Mouse (Mus musculus) CH12.LX (cell line): Measurements from ENCODE around the gene Atp8b5. TPM values are rescaled to one million over a fixed set of nuclear protein-coding genes. Genes with fewer than 3 reads are reported as not detected.

Experiments used
- DNase-seq: peaks from one replicate; pipeline ENCODE4 v3.0.0-alpha.2; 2013; ENCODE audit errors: extremely low read depth
- H3K27ac ChIP-seq: 2 replicates; pipeline ENCODE4 v1.5.1; 2012; ENCODE audit warnings: low read depth, mild to moderate bottlenecking, control low read depth, moderate library complexity; ENCODE audit not compliant: insufficient read depth
- H3K27me3 ChIP-seq: replicated peaks from 2 replicates; pipeline ENCODE3; 2012; ENCODE audit warnings: inconsistent platforms
- H3K36me3 ChIP-seq, 2 experiments: replicated peaks in 1 of 2; 2 replicates each; pipeline versions ENCODE3 to v1.6.1; 2012; ENCODE audit warnings: inconsistent platforms in 1 of 2, low read length in 1 of 2, mild to moderate bottlenecking in 1 of 2, mixed read lengths in 1 of 2, moderate library complexity in 1 of 2; ENCODE audit not compliant: control insufficient read depth in 1 of 2, insufficient read depth in 1 of 2
- H3K4me1 ChIP-seq, 2 experiments: 2 replicates each; pipeline ENCODE4 v1.6.1; 2012; ENCODE audit warnings: inconsistent platforms in 1 of 2, moderate library complexity in 1 of 2; ENCODE audit not compliant: insufficient read depth in 2 of 2, control insufficient read depth in 1 of 2
- H3K4me2 ChIP-seq: 2 replicates; pipeline ENCODE4 v1.6.1; 2012; ENCODE audit warnings: low read depth, mild to moderate bottlenecking, control low read depth; ENCODE audit not compliant: poor library complexity, insufficient read depth, severe bottlenecking
- H3K4me3 ChIP-seq, 3 experiments: fragments of 150-350 bp in 1 of 3; sonication (generic) in 1 of 3; replicated peaks in 1 of 3; 2 replicates each; pipeline versions ENCODE3 to v1.5.1; 2011 to 2012; ENCODE audit warnings: low read depth in 2 of 3, low read length in 2 of 3, mild to moderate bottlenecking in 2 of 3, moderate library complexity in 2 of 3, control low read depth in 1 of 3, improper control_type of control experiment in 1 of 3, inconsistent platforms in 1 of 3, mixed read lengths in 1 of 3; ENCODE audit not compliant: poor library complexity in 1 of 3
- H3K79me2 ChIP-seq: replicated peaks from 2 replicates; pipeline ENCODE4 v1.6.1; 2012; ENCODE audit warnings: mild to moderate bottlenecking, moderate library complexity; ENCODE audit not compliant: control insufficient read depth, poor library complexity, insufficient read depth, severe bottlenecking; ENCODE audit errors: extremely low read depth
- H3K9ac ChIP-seq: 2 replicates; pipeline ENCODE4 v1.6.1; 2012; ENCODE audit warnings: low read depth, mild to moderate bottlenecking, control low read depth, moderate library complexity; ENCODE audit not compliant: insufficient read depth
- H3K9me3 ChIP-seq: replicated peaks from 2 replicates; pipeline ENCODE3; 2012; ENCODE audit warnings: low read length, inconsistent platforms, mixed read lengths
- CTCF ChIP-seq, 2 experiments: IDR thresholded peaks in 1 of 2; conservative IDR thresholded peaks in 1 of 2; 2 replicates each; pipeline ENCODE4 v1.5.1; 2011 to 2012; ENCODE audit warnings: low read depth in 2 of 2, low read length in 2 of 2, improper control_type of control experiment in 1 of 2, inconsistent platforms in 1 of 2, mild to moderate bottlenecking in 1 of 2, moderate library complexity in 1 of 2
- E2F4 ChIP-seq: IDR thresholded peaks from 2 replicates; pipeline ENCODE4 v1.6.1; 2011; ENCODE audit warnings: low read depth, low read length, improper control_type of control experiment; ENCODE audit not compliant: insufficient replicate concordance
- ELF1 ChIP-seq: IDR thresholded peaks from 2 replicates; pipeline ENCODE4 v1.6.1; 2014; ENCODE audit warnings: low read depth, mild to moderate bottlenecking, inconsistent platforms, low read length, improper control_type of control experiment
- EP300 ChIP-seq: IDR thresholded peaks from 2 replicates; pipeline ENCODE4 v1.6.1; 2011; ENCODE audit warnings: low read length, improper control_type of control experiment
- ETS1 ChIP-seq: conservative IDR thresholded peaks from 2 replicates; pipeline ENCODE4 v1.6.1; 2012; ENCODE audit warnings: low read depth, mild to moderate bottlenecking, inconsistent platforms, low read length, improper control_type of control experiment, moderate library complexity
- IRF4 ChIP-seq: IDR thresholded peaks from 2 replicates; pipeline ENCODE4 v1.6.1; 2014; ENCODE audit warnings: low read depth, mild to moderate bottlenecking, inconsistent platforms, low read length, improper control_type of control experiment
- KAT2A ChIP-seq: IDR thresholded peaks from 2 replicates; pipeline ENCODE4 v1.6.1; 2012; ENCODE audit warnings: low read length, improper control_type of control experiment, inconsistent platforms; ENCODE audit not compliant: insufficient replicate concordance
- MAX ChIP-seq: IDR thresholded peaks from 2 replicates; pipeline ENCODE4 v1.6.1; 2011; ENCODE audit warnings: low read length, improper control_type of control experiment
- MAZ ChIP-seq: IDR thresholded peaks from 2 replicates; pipeline ENCODE4 v1.6.1; 2012; ENCODE audit warnings: low read depth, mild to moderate bottlenecking, inconsistent platforms, low read length, improper control_type of control experiment, moderate library complexity
- MXI1 ChIP-seq: IDR thresholded peaks from 2 replicates; pipeline ENCODE4 v1.6.1; 2011; ENCODE audit warnings: mild to moderate bottlenecking, low read depth, low read length, improper control_type of control experiment
- NRF1 ChIP-seq: IDR thresholded peaks from 2 replicates; pipeline ENCODE4 v1.6.1; 2014; ENCODE audit warnings: low read depth, mild to moderate bottlenecking, inconsistent platforms, low read length, improper control_type of control experiment, moderate library complexity
- PAX5 ChIP-seq: IDR thresholded peaks from 2 replicates; pipeline ENCODE4 v1.6.1; 2012; ENCODE audit warnings: low read length, inconsistent platforms, mixed read lengths
- POLR2AphosphoS2 ChIP-seq: IDR thresholded peaks from 2 replicates; pipeline ENCODE4 v1.6.1; 2011; ENCODE audit warnings: low read depth, low read length, improper control_type of control experiment
- RCOR1 ChIP-seq: conservative IDR thresholded peaks from 2 replicates; pipeline ENCODE4 v1.6.1; 2012; ENCODE audit warnings: low read depth, mild to moderate bottlenecking, inconsistent platforms, low read length, improper control_type of control experiment
- SIN3A ChIP-seq: IDR thresholded peaks from 2 replicates; pipeline ENCODE4 v1.6.1; 2012; ENCODE audit warnings: low read length, improper control_type of control experiment, inconsistent platforms
- SMC3 ChIP-seq: IDR thresholded peaks from 2 replicates; pipeline ENCODE4 v1.6.1; 2011; ENCODE audit warnings: low read depth, low read length, improper control_type of control experiment
- USF1 ChIP-seq: IDR thresholded peaks from 2 replicates; pipeline ENCODE4 v1.6.1; 2014; ENCODE audit warnings: low read depth, mild to moderate bottlenecking, inconsistent platforms, low read length, improper control_type of control experiment
- ZNF384 ChIP-seq: IDR thresholded peaks from 2 replicates; pipeline ENCODE4 v1.6.1; 2012; ENCODE audit warnings: low read depth, low read length, improper control_type of control experiment, inconsistent platforms
- dilution Hi-C: fragments of 300-500 bp; cut with MboI; formaldehyde crosslinking; loops from 2 replicates; pipeline ENCODE4 v1.14.3; 2020; ENCODE audit warnings: low sequenced_read_pairs; ENCODE audit not compliant: extremely low pct_unique_long_range_greater_than_20kb, extremely low pct_ligation_motif_present
- in situ Hi-C: fragments of 300-500 bp; cut with MboI; formaldehyde crosslinking; loops from 3 replicates; pipeline ENCODE4 v1.14.3; 2019; ENCODE audit warnings: low sequenced_read_pairs, low pct_ligation_motif_present, low pct_unique_long_range_greater_than_20kb, mixed read lengths
- polyA plus RNA-seq: library from polyadenylated mRNA; unstranded; fragments of >175 nt; gene quantifications from 2 replicates; pipeline ENCODE4 v1.2.1, GENCODE M21; 2012; ENCODE audit warnings: low read depth; ENCODE audit not compliant: insufficient read length
- total RNA-seq, 2 experiments: library from RNA; depleted of rRNA; stranded (reverse); fragments of 300-350 nt in 1 of 2; fragments of >200 nt in 1 of 2; gene quantifications; 2 replicates each; pipeline ENCODE4 v1.2.3; 2012 to 2014

Gene Atp8b5
- total and polyA plus RNA-seq, 3 experiments, result 0.13 to 1.3 (median 0.54) TPM

DNA sequence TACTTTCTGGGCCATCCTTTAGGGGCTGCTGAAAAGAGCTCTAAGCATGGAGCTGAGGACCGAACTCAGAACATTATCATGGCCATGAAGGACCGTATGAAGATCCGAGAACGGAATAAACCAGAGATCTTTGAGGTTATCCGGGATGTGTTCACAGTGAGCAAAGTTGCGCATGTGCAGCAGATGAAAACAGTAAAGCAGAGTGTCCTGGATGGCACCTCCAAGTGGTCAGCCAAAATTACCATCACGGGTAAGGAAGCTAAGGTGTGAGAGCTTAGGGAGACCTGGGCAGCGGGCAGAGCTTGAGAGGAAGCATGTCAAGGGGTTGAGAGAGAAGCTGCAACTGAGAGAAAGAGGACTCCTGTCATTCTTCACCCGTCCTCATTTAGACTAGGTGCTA, 30.1 kb upstream of the Atp8b5 start:
- dilution Hi-C loops (no loop called here), in situ Hi-C loops (no loop called here)
- Histone ChIP-seq H3K79me2 (no peaks in the 10 kb centered on the region), H3K4me1 (no peaks in the 10 kb centered on the region), H3K36me3 (no peaks in the 10 kb centered on the region), H3K4me3 (no peak overlapping the region), H3K9ac (no peak overlapping the region), H3K9me3 (no peaks in the 10 kb centered on the region), H3K27ac (no peak overlapping the region), H3K27me3 (peaks cover 26% of the 10 kb centered on the region), H3K4me2 (no peak overlapping the region)
- DNase-seq, result no peak
- TF ChIP-seq IRF4 (no peak), NRF1 (peak; percentile 65), EP300 (no peak), ELF1 (no peak), MAX (no peak), SMC3 (no peak), PAX5 (no peak), USF1 (no peak)

DNA sequence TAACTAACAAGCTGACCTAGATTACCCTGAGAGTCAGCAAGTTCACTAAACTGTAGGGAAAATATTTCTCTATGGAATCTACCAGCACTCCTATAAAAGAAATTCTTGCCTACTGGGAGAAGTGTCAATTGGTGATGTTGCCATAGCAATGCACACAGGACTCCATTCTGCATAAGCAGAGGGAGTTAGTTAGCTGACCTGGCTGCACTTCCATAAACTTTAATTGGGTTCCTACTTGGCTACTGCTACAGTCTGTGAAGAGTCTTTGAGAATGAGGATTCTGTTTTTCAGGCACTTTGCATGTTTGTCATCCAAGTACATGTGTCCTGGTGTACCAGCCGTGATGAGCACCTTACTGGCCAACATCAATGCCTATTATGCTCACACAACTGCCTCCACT, 26.2 kb upstream of the Atp8b5 start:
- in situ Hi-C loops, result no loop called here
- Histone ChIP-seq H3K27me3 (peaks cover 34% of the 10 kb centered on the region), H3K4me2 (no peak overlapping the region), H3K9me3 (no peaks in the 10 kb centered on the region), H3K4me3 (no peak overlapping the region), H3K27ac (no peak overlapping the region), H3K9ac (no peak overlapping the region), H3K36me3 (no peaks in the 10 kb centered on the region), H3K79me2 (no peaks in the 10 kb centered on the region), H3K4me1 (no peaks in the 10 kb centered on the region)
- DNase-seq, result no peak
- TF ChIP-seq RCOR1 (no peak), POLR2AphosphoS2 (no peak), MAZ (no peak), IRF4 (no peak), E2F4 (no peak), SIN3A (no peak), MXI1 (no peak), ZNF384 (no peak)
- dilution Hi-C loops, result no loop called here

DNA sequence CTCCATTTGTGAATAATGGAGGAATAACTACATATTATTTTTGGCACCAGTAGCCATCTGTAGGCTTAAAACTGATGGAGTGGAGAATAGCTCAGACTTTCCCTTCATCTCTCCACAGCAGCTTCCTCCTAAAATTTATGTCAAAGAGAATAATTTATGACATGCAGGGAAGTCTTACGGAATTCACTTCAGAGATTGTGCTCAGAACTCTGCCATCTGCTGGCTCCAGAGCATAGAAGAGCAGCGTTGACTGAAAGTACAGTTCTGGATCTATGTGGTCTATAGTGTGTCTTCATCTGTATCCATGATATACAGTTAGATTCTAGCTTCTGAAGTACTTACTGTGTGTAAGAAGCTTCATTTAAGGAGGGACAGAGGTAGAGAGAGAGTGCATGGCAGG, 22.9 kb upstream of the Atp8b5 start:
- in situ Hi-C loops, result no loop called here
- TF ChIP-seq KAT2A (no peak), SMC3 (peak; percentile 46; the same call in 1 of the 2 replicates), ETS1 (no peak), CTCF (conservative IDR thresholded peaks at IDR 0.05 in 1 of 2, IDR thresholded peaks at IDR 0.05 in 1 of 2; ENCODE audit: low read depth in 2 of 2, low read length in 2 of 2) (peak in 1 of 2 experiments; percentile 49; a peak in 2 of 4 replicates)
- TF ChIP-seq, all 38 proteins: peak for 2

More for the DNA sequence above, 22.9 kb upstream of the Atp8b5 start:
- Histone ChIP-seq H3K79me2 (no peaks in the 10 kb centered on the region), H3K4me2 (no peak overlapping the region), H3K27ac (no peak overlapping the region), H3K4me3 (no peak overlapping the region), H3K9me3 (no peaks in the 10 kb centered on the region), H3K4me1 (no peaks in the 10 kb centered on the region), H3K9ac (no peak overlapping the region), H3K36me3 (no peaks in the 10 kb centered on the region), H3K27me3 (peaks cover 31% of the 10 kb centered on the region)
- dilution Hi-C loops, result no loop called here
- no peak for DNase-seq
